Mouse (Mus musculus) skeletal muscle tissue, adult 2 months (tissue): Measurements from ENCODE around the gene Cdhr2.
A peak's percentile ranks its signal among the peaks of the same experiment; 100 is the strongest.

ENCODE experiments used
- DNase-seq: peaks from one replicate; pipeline ENCODE4 v3.0.0-alpha.2; 2012; ENCODE audit warnings: low read depth, low spot score

Cdhr2 gene

GRCm38 (mm10) chr13:54701243-54701642 lies at the start of gene Cdhr2:
TSS of gene Cdhr2 (plus strand) at chr13:54701461.
- no peak for DNase-seq

GRCm38 (mm10) chr13:54660877-54661276 lies 40.4 kb upstream of the Cdhr2 start:
- no peak for DNase-seq

- DNase-seq = no peak
Observed at GRCm38 (mm10) chr13:54661358-54661757, 39.9 kb upstream of the Cdhr2 start.

GRCm38 (mm10) chr13:54663999-54664398 lies 37.3 kb upstream of the Cdhr2 start:
- no peak for DNase-seq

GRCm38 (mm10) chr13:54664509-54664908 lies 36.8 kb upstream of the Cdhr2 start:
- no peak for DNase-seq

- DNase-seq = no peak
Observed at GRCm38 (mm10) chr13:54665062-54665461, 36.2 kb upstream of the Cdhr2 start.

GRCm38 (mm10) chr13:54670491-54670890 lies 30.8 kb upstream of the Cdhr2 start:
- no peak for DNase-seq

GRCm38 (mm10) chr13:54675895-54676590 lies 25.2 kb upstream of the Cdhr2 start:
- DNase-seq = no peak

- no peak for DNase-seq
Observed at GRCm38 (mm10) chr13:54678263-54678662, 23.0 kb upstream of the Cdhr2 start.

GRCm38 (mm10) chr13:54680184-54680853 lies 20.9 kb upstream of the Cdhr2 start:
- no peak for DNase-seq

- DNase-seq = no peak
Observed at GRCm38 (mm10) chr13:54681291-54681690, 20.0 kb upstream of the Cdhr2 start.

- DNase-seq = no peak
Observed at GRCm38 (mm10) chr13:54683301-54683700, 18.0 kb upstream of the Cdhr2 start.

- no peak for DNase-seq
Observed at GRCm38 (mm10) chr13:54684140-54684896, 16.9 kb upstream of the Cdhr2 start.

- no peak for DNase-seq
Observed at GRCm38 (mm10) chr13:54685174-54685573, 16.1 kb upstream of the Cdhr2 start.

GRCm38 (mm10) chr13:54686139-54687053 lies 14.9 kb upstream of the Cdhr2 start:
- no peak for DNase-seq

GRCm38 (mm10) chr13:54687096-54687495 lies 14.2 kb upstream of the Cdhr2 start:
- DNase-seq = peak; percentile 54

- peak; percentile 95 for DNase-seq
Observed at GRCm38 (mm10) chr13:54687575-54688424, 13.5 kb upstream of the Cdhr2 start.

- no peak for DNase-seq
Observed at GRCm38 (mm10) chr13:54690151-54690740, 11.0 kb upstream of the Cdhr2 start.

- no peak for DNase-seq
Observed at GRCm38 (mm10) chr13:54691737-54692136, 9.5 kb upstream of the Cdhr2 start.
